Mouse (Mus musculus) ES-CJ7 (cell line): ENCODE measurements around the gene Tcl1b1.
"Not testable (repeated sequence)": the region's sequence is repeated elsewhere in the genome, so short reads cannot be mapped to it uniquely, and the experiment has no call there.

ENCODE experiments used
- DNase-seq: peaks from one replicate; pipeline ENCODE4 v3.0.0; 2011; ENCODE audit warnings: low read depth, low spot score

Gene Tcl1b1

DNA sequence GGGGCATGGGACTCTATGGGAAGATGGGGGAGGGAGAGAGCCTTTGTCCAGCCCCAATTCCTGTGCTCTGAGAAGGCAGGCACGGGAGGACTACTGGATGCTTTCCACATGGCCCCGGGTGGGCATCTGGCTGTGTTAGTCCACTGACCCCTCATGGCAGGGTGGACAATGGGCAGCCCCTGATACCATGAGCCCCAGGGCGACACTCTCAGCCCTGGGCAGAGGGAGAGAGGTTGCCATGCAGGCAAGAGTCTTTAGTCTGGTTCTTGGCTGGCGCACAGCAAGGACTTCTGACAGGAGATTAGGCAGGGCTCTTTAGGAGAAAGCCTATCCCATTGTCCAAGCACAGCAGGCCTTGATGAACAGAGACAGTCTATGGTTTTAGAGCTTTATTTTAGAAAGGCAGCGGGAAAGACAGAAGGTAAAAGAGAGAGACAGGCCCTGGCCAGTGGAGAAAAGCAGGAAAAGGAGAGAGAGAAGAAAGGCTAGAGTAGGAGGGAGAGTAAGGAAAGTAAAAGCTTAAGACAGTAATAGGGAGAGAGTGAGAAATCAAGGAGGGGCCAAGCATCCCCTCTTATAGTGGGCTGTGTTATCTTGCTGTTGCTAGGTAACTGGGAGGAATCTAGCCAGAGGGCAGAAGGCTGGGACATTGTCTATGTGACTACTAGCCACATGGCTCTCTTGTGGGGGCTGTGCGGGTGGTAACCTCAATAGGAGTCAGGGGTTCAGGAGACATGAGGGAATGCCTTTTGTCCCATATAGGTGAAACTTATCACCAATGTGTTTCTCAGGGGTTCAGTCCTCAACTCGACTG, 40.4 kb downstream of the Tcl1b1 start:
- DNase-seq = not testable (repeated sequence)

DNA sequence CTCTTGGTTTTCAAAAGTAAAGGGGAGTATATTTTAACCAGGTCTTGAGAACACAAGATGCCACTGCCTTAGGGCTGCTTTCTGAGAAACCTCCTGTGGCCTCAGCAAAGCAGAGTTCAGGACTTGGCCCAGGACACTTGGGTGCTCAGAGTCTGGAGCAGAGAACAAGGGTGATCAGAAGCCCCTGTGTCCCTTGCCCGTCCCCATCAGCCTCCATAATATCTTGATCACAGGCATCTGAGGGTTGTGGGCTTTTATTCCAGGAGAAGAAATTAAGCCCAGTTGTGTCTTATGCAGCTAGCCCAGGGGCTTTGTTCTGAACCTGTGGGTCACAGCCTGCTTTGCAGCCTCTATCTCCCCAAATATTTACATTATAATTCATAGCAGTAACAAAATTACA, 42.2 kb downstream of the Tcl1b1 start, which contains the start of gene Tcl1b4:
Gene Tcl1b4, plus strand, starts transcription at position 301 of the 400 bp plus-strand sequence.
- not testable (repeated sequence) for DNase-seq

DNA sequence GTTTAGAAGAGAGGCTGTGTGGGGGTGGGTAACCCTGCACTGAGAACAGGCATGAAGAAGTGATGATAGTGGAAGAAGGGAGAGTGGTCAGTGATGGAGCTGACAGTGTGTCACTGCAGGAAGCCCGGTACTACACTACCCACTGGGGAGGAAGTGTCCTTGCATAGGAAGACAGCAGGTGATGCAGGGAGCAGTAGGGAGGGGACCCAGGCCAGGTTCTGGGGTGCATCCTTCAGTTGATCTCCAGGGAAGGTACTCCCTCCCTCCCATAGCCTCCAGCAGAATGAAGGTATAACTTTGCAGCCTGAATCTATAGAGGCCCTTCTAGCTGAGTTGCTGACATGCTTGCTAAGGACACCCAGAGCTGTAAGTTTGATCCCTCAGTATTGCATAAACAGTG, 47.6 kb downstream of the Tcl1b1 start:
- DNase-seq = no peak

DNA sequence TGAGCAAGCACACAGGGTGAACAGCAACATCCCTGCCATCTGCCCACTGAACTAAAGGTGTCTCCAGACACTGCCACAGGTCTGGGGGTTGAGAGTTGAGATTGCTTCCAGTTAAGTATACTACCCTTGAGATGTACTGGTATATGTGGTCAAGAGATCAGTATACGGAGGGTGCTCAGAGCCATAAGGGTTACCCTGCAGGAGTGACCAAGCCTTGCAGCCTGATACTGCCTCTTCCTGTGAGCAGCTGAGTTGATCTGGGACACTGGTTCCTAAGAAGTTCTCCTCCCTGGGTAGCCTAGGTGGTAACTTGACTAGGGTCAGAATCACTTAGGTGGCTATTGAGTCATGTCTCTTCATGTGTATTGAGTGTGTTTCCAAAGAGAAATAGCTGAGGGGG, 49.0 kb downstream of the Tcl1b1 start:
- no peak for DNase-seq

DNA sequence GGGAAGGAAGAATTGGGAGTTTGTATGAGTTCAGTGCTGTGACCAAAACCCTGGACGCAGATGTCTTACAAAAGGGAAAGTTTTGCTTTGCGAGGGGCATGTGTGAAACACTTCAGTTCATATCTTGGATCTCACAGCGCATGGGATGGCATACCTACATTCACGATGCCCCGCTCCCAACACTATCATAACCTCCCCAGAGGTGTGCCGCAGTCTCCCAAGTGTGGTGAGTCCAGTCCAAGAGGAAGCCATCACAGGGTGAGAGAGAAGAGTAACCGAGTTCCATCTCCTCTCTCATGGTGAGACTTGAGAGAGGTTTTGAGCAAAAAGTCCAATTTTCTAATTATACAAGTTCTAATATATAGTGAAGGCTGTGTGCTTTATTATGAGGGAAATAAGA, 49.7 kb downstream of the Tcl1b1 start:
- no peak for DNase-seq
